Mouse (Mus musculus) colon, adult 2 months (tissue): ENCODE data around the gene Gm3604. TPM values are rescaled to one million over a fixed set of nuclear protein-coding genes. Genes with fewer than 3 reads are reported as not detected.

Source experiments
- polyA plus RNA-seq: library from polyadenylated mRNA; depleted of rRNA; stranded (reverse); fragments of >200 nt; gene quantifications from 2 replicates; pipeline ENCODE4 v1.2.3, GENCODE M21; 2012; rRNA removed

The Gm3604 gene
- polyA plus RNA-seq = 0.05 and 0.12 TPM in 2 replicates

GRCm38 (mm10) chr13:62382952-62383351 is at the start of gene Gm3604:
TSS of gene Gm3604 (minus strand) at chr13:62383177.

Other genes starting within 250 kb of the Gm3604 start
- 0.44 and 0.86 TPM in 2 replicates for gene Gm49359, start 83.7 kb upstream of the Gm3604 start, polyA plus RNA-seq
- gene Zfp935, start 175.3 kb upstream of the Gm3604 start, polyA plus RNA-seq = not detected in 2 replicates
- 0.36 and 0.57 TPM in 2 replicates for gene Zfp934, start 188.0 kb upstream of the Gm3604 start, polyA plus RNA-seq
- gene 6720489N17Rik, start 241.0 kb upstream of the Gm3604 start, polyA plus RNA-seq = 0.05 TPM in 1 of 2 replicates, not detected in the other